ENCODE assay signal across 24 mouse cellular contexts in the genomic region with DNA sequence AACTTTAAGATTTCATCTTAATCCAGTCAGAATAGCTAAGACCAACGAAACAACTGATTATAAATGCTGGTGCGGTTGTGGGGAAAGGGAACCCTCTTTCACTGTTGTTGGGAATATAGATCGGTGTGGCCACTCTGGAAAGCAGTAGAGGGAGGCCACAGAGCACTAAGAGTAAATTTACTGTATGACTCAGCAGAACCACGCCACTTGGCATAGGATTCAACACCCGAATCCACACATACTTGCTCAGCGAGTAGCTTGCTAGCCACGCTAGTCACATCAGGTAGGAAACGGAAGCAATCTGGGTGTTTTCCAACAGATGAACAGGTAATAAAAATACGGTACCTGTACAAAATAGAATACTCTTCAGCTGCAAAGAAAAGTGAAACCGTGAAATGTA. TPM values are rescaled to one million over a fixed set of nuclear protein-coding genes. Genes with fewer than 3 reads are reported as not detected.
"Had no signal": no experiment of that assay in that cellular context is flagged by ENCODE, and none has a peak within 500 bp of the region (broad histone marks: within the 10 kb centered on the region; RNA-seq: fewer than 3 reads in every experiment).

No protein-coding gene starts in this region.

- H3K9me3 ChIP-seq: limb, embryonic 10.5 days; limb, embryonic 13.5 days; liver, embryonic 15.5 days; midbrain, embryonic 12.5 days; midbrain, embryonic 15.5 days; neural tube, embryonic 12.5 days; stomach, embryonic 15.5 days had no signal

- H3K36me3 ChIP-seq: limb, embryonic 10.5 days; limb, embryonic 13.5 days; liver, embryonic 15.5 days; midbrain, embryonic 12.5 days; midbrain, embryonic 15.5 days; neural tube, embryonic 12.5 days; neural tube, embryonic 15.5 days; stomach, embryonic 15.5 days had no signal

- H3K4me3 ChIP-seq: layer of hippocampus, adult 2 months; limb, embryonic 10.5 days; limb, embryonic 13.5 days; liver, embryonic 15.5 days; midbrain, embryonic 12.5 days; midbrain, embryonic 15.5 days; neural tube, embryonic 12.5 days; neural tube, embryonic 15.5 days; stomach, embryonic 15.5 days had no signal

- H3K4me2 ChIP-seq: limb, embryonic 13.5 days; liver, embryonic 11.5 days; liver, embryonic 15.5 days; lung, embryonic 14.5 days; midbrain, embryonic 12.5 days; midbrain, embryonic 15.5 days; neural tube, embryonic 12.5 days; neural tube, embryonic 15.5 days; stomach, embryonic 15.5 days had no signal

- H3K27ac ChIP-seq: layer of hippocampus, adult 2 months; limb, embryonic 10.5 days; limb, embryonic 13.5 days; liver, embryonic 15.5 days; macrophage; midbrain, embryonic 12.5 days; midbrain, embryonic 15.5 days; neural tube, embryonic 12.5 days; neural tube, embryonic 15.5 days; stomach, embryonic 15.5 days had no signal

- DNase-seq: kidney, adult 18-20 months; kidney, adult 9 months; kidney, postnatal 14 days; kidney, postnatal 4 days; layer of hippocampus, adult 9-11 months; lung, embryonic 14.5 days; lung, postnatal 10 days; right cerebral cortex, adult 18-20 months; right cerebral cortex, postnatal 14 days; right cerebral cortex, postnatal 4 days; thymus, adult 18-20 months; thymus, postnatal 36 days had no signal

- H3K4me1 ChIP-seq: midbrain, embryonic 12.5 days; midbrain, embryonic 15.5 days; neural tube, embryonic 12.5 days; stomach, embryonic 15.5 days had no signal

- H3K9ac ChIP-seq: limb, embryonic 13.5 days; liver, embryonic 15.5 days; lung, embryonic 14.5 days; midbrain, embryonic 12.5 days; midbrain, embryonic 15.5 days; neural tube, embryonic 12.5 days; neural tube, embryonic 15.5 days; stomach, embryonic 15.5 days had no signal

- H3K27me3 ChIP-seq: limb, embryonic 13.5 days; liver, embryonic 15.5 days; midbrain, embryonic 12.5 days; midbrain, embryonic 15.5 days; neural tube, embryonic 12.5 days; neural tube, embryonic 15.5 days; stomach, embryonic 15.5 days had no signal

- ATAC-seq: intestine, embryonic 16.5 days; midbrain, embryonic 15.5 days had no signal

RNA-seq across cellular contexts. Expression of a gene that starts 27.1 kb away (rescaled TPM):
- polyA plus RNA-seq: macrophage had no signal
